Mouse (Mus musculus) myocyte (in vitro differentiated cells): ENCODE data around the gene Pphln1. TPM values are rescaled to one million over a fixed set of nuclear protein-coding genes. Genes with fewer than 3 reads are reported as not detected.

ENCODE experiments used
- H3K27me3 ChIP-seq: one replicate; pipeline ENCODE4 v1.6.1; 2011; ENCODE audit not compliant: control insufficient read depth, insufficient read depth, insufficient read length
- H3K36me3 ChIP-seq: one replicate; pipeline ENCODE4 v1.6.1; 2011; ENCODE audit not compliant: control insufficient read depth, insufficient read depth
- H3K4me2 ChIP-seq: one replicate; pipeline ENCODE4 v1.6.1; 2011; ENCODE audit warnings: low read depth, control low read depth
- H3K4me3 ChIP-seq: one replicate; pipeline ENCODE4 v1.5.1; 2011; ENCODE audit warnings: mild to moderate bottlenecking, control low read depth, moderate library complexity
- H3K79me2 ChIP-seq: one replicate; pipeline ENCODE4 v1.6.1; 2011; ENCODE audit not compliant: control insufficient read depth, insufficient read depth
- H3ac ChIP-seq: one replicate; pipeline ENCODE4 v1.6.1; 2011; ENCODE audit not compliant: control insufficient read depth, insufficient read length
- CEBPB ChIP-seq: IDR thresholded peaks from 2 replicates; pipeline ENCODE4 v1.6.1; 2011; ENCODE audit warnings: mild to moderate bottlenecking, moderate library complexity; ENCODE audit not compliant: poor library complexity, insufficient read depth, severe bottlenecking
- E2F4 ChIP-seq: IDR thresholded peaks from one replicate; pipeline ENCODE4 v1.6.1; 2011; ENCODE audit warnings: mild to moderate bottlenecking, control low read depth, moderate library complexity; ENCODE audit not compliant: insufficient read depth
- MAX ChIP-seq: IDR thresholded peaks from one replicate; pipeline ENCODE4 v1.6.1; 2011; ENCODE audit warnings: low read depth, mild to moderate bottlenecking, control low read depth
- MYOD1 ChIP-seq, 3 experiments: IDR thresholded peaks; one replicate each; pipeline ENCODE4 v1.6.1; 2011; ENCODE audit warnings: control low read depth in 2 of 3, low read depth in 2 of 3, mild to moderate bottlenecking in 2 of 3, moderate library complexity in 1 of 3; ENCODE audit not compliant: insufficient read length in 2 of 3, control insufficient read depth in 1 of 3
- MYOG ChIP-seq, 3 experiments: IDR thresholded peaks; one replicate each; pipeline ENCODE4 v1.6.1; 2011; ENCODE audit warnings: control low read depth in 2 of 3, low read depth in 2 of 3, mild to moderate bottlenecking in 2 of 3; ENCODE audit not compliant: insufficient read length in 2 of 3, control insufficient read depth in 1 of 3, insufficient read depth in 1 of 3
- POLR2A ChIP-seq: IDR thresholded peaks from one replicate; pipeline ENCODE4 v1.6.1; 2011; ENCODE audit warnings: low read depth, mild to moderate bottlenecking, control low read depth, moderate library complexity; ENCODE audit not compliant: insufficient read length
- POLR2AphosphoS2 ChIP-seq: IDR thresholded peaks from one replicate; pipeline ENCODE4 v1.6.1; 2011; ENCODE audit warnings: low read depth, control low read depth; ENCODE audit not compliant: insufficient read length
- REST ChIP-seq: IDR thresholded peaks from one replicate; pipeline ENCODE4 v1.6.1; 2011; ENCODE audit warnings: mild to moderate bottlenecking, control low read depth, moderate library complexity; ENCODE audit not compliant: insufficient read depth, insufficient read length
- SRF ChIP-seq: IDR thresholded peaks from one replicate; pipeline ENCODE4 v1.6.1; 2011; ENCODE audit warnings: low read depth; ENCODE audit not compliant: control insufficient read depth, insufficient read length
- TCF12 ChIP-seq: IDR thresholded peaks from one replicate; pipeline ENCODE4 v1.6.1; 2011; ENCODE audit warnings: mild to moderate bottlenecking, control low read depth; ENCODE audit not compliant: poor library complexity, insufficient read depth, severe bottlenecking
- TCF3 ChIP-seq: IDR thresholded peaks from one replicate; pipeline ENCODE4 v1.6.1; 2011; ENCODE audit warnings: low read depth, control low read depth; ENCODE audit not compliant: insufficient read length
- USF1 ChIP-seq: IDR thresholded peaks from one replicate; pipeline ENCODE4 v1.6.1; 2011; ENCODE audit warnings: low read depth, mild to moderate bottlenecking, control low read depth, moderate library complexity
- polyA plus RNA-seq: library from polyadenylated mRNA; unstranded; fragments of >200 nt; fragmentation: generic; extraction: Trizol; gene quantifications from one replicate; pipeline ENCODE4 v1.2.1, GENCODE M21; 2012; ENCODE audit warnings: missing spikeins

Gene Pphln1
- polyA plus RNA-seq, 1 experiment: 20.4 TPM

GRCm38 (mm10) chr15:93472089-93472488 lies 73.9 kb downstream of the Pphln1 start:
- Histone ChIP-seq H3ac (no peak overlapping the region), H3K79me2 (no peaks in the 10 kb centered on the region), H3K4me3 (no peak overlapping the region), H3K27me3 (no peaks in the 10 kb centered on the region), H3K36me3 (no peaks in the 10 kb centered on the region), H3K4me2 (no peak overlapping the region)
- TF ChIP-seq E2F4: no peak
- no peak for TF ChIP-seq REST
- no peak for TF ChIP-seq TCF3
- TF ChIP-seq MAX: no peak
- no peak for TF ChIP-seq TCF12
- TF ChIP-seq POLR2AphosphoS2: no peak
- TF ChIP-seq SRF: no peak
- no peak for TF ChIP-seq POLR2A
- no peak for TF ChIP-seq USF1
- no peak for TF ChIP-seq CEBPB
- TF ChIP-seq MYOG (IDR thresholded peaks at IDR 0.05; ENCODE audit: control insufficient read depth in 1 of 3, insufficient read depth in 1 of 3, insufficient read length in 2 of 3, low read depth in 2 of 3): no peak
- no peak for TF ChIP-seq MYOD1 (IDR thresholded peaks at IDR 0.05; ENCODE audit: control insufficient read depth in 1 of 3, insufficient read length in 2 of 3, low read depth in 2 of 3)

- no peak overlapping the region for H3K4me3 ChIP-seq
- no peak overlapping the region for H3K4me2 ChIP-seq
- no peaks in the 10 kb centered on the region for H3K36me3 ChIP-seq
- no peak for TF ChIP-seq MYOD1 (IDR thresholded peaks at IDR 0.05; ENCODE audit: control insufficient read depth in 1 of 3, insufficient read length in 2 of 3, low read depth in 2 of 3)
- TF ChIP-seq TCF3: no peak
- no peak for TF ChIP-seq REST
- no peak for TF ChIP-seq SRF
- TF ChIP-seq MAX: no peak
- TF ChIP-seq POLR2A: no peak
- TF ChIP-seq CEBPB: no peak
- no peak for TF ChIP-seq POLR2AphosphoS2
- TF ChIP-seq MYOG (IDR thresholded peaks at IDR 0.05; ENCODE audit: control insufficient read depth in 1 of 3, insufficient read depth in 1 of 3, insufficient read length in 2 of 3, low read depth in 2 of 3): no peak
- no peak for TF ChIP-seq E2F4
- TF ChIP-seq TCF12: no peak
- TF ChIP-seq USF1: no peak
- no peaks in the 10 kb centered on the region for H3K79me2 ChIP-seq
- no peaks in the 10 kb centered on the region for H3K27me3 ChIP-seq
- H3ac ChIP-seq: no peak overlapping the region
These were observed 76.1 kb downstream of the Pphln1 start for GRCm38 (mm10) chr15:93474277-93474676.

GRCm38 (mm10) chr15:93475688-93476087 lies 77.5 kb downstream of the Pphln1 start:
- Histone ChIP-seq H3K36me3 (no peaks in the 10 kb centered on the region), H3K27me3 (no peaks in the 10 kb centered on the region), H3K79me2 (no peaks in the 10 kb centered on the region), H3K4me2 (no peak overlapping the region), H3ac (no peak overlapping the region), H3K4me3 (no peak overlapping the region)
- no peak for TF ChIP-seq TCF12
- TF ChIP-seq SRF: no peak
- no peak for TF ChIP-seq POLR2A
- no peak for TF ChIP-seq E2F4
- no peak for TF ChIP-seq MYOD1 (IDR thresholded peaks at IDR 0.05; ENCODE audit: control insufficient read depth in 1 of 3, insufficient read length in 2 of 3, low read depth in 2 of 3)

DNA sequence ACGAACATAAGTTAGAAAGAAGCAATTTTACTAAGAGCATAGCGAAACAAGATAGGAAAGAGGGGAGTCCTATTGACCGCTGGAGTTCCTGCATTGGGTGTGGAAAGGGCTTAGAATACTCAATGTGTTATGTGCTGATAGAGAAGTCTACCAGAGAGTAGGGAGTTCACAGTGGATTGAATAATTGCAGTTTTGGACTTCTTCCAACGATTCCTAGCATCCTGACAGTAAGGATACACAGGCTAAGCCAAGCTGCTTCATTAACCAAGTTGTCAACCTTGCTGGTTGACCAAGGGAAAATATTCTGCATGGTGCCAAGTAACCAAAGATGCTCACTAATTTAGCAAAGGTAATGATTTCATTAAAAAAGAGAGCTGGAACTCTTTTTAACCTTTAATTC lies 79.6 kb downstream of the Pphln1 start:
- H3K4me3 ChIP-seq: no peak overlapping the region
- TF ChIP-seq SRF: no peak
- no peak for TF ChIP-seq MYOD1 (IDR thresholded peaks at IDR 0.05; ENCODE audit: control insufficient read depth in 1 of 3, insufficient read length in 2 of 3, low read depth in 2 of 3)
- TF ChIP-seq CEBPB: no peak
- TF ChIP-seq REST: no peak
- no peak for TF ChIP-seq POLR2A
- no peak for TF ChIP-seq E2F4
- TF ChIP-seq MAX: no peak
- TF ChIP-seq TCF3: no peak
- TF ChIP-seq POLR2AphosphoS2: no peak
- TF ChIP-seq USF1: no peak
- no peak for TF ChIP-seq MYOG (IDR thresholded peaks at IDR 0.05; ENCODE audit: control insufficient read depth in 1 of 3, insufficient read depth in 1 of 3, insufficient read length in 2 of 3, low read depth in 2 of 3)
- no peak for TF ChIP-seq TCF12
- H3K36me3 ChIP-seq: no peaks in the 10 kb centered on the region
- H3K4me2 ChIP-seq: no peak overlapping the region
- no peaks in the 10 kb centered on the region for H3K79me2 ChIP-seq
- H3ac ChIP-seq: no peak overlapping the region
- no peaks in the 10 kb centered on the region for H3K27me3 ChIP-seq

GRCm38 (mm10) chr15:93478676-93479075 lies 80.5 kb downstream of the Pphln1 start:
- Histone ChIP-seq H3K27me3 (no peaks in the 10 kb centered on the region), H3ac (no peak overlapping the region), H3K4me3 (no peak overlapping the region), H3K4me2 (no peak overlapping the region), H3K36me3 (no peaks in the 10 kb centered on the region), H3K79me2 (no peaks in the 10 kb centered on the region)
- no peak for TF ChIP-seq TCF3
- TF ChIP-seq CEBPB: no peak
- TF ChIP-seq USF1: no peak
- TF ChIP-seq SRF: no peak
- no peak for TF ChIP-seq E2F4
- TF ChIP-seq MYOG (IDR thresholded peaks at IDR 0.05; ENCODE audit: control insufficient read depth in 1 of 3, insufficient read depth in 1 of 3, insufficient read length in 2 of 3, low read depth in 2 of 3): no peak
- no peak for TF ChIP-seq MYOD1 (IDR thresholded peaks at IDR 0.05; ENCODE audit: control insufficient read depth in 1 of 3, insufficient read length in 2 of 3, low read depth in 2 of 3)
- no peak for TF ChIP-seq POLR2AphosphoS2
- TF ChIP-seq TCF12: no peak
- no peak for TF ChIP-seq POLR2A
- no peak for TF ChIP-seq MAX
